Mouse (Mus musculus): ENCODE results near the gene Ndel1.
"Not testable (repeated sequence)": the region's sequence is repeated elsewhere in the genome, so short reads cannot be mapped to it uniquely, and the experiment has no call there.

Gene Ndel1

GRCm38 (mm10) chr11:68850862-68851261 is 20.8 kb downstream of the Ndel1 start:
- no peak for DNase-seq (ENCODE audit: low spot score)

GRCm38 (mm10) chr11:68839606-68840005 is 32.1 kb downstream of the Ndel1 start:
- no peak for DNase-seq (ENCODE audit: low spot score)

- DNase-seq (ENCODE audit: low spot score): no peak
Measured at GRCm38 (mm10) chr11:68835034-68835433, 36.6 kb downstream of the Ndel1 start.

- no peak for DNase-seq (ENCODE audit: low spot score)
Measured at GRCm38 (mm10) chr11:68833593-68833992, 38.1 kb downstream of the Ndel1 start.

GRCm38 (mm10) chr11:68832793-68833192 is 38.9 kb downstream of the Ndel1 start:
- no peak for DNase-seq (ENCODE audit: low spot score)

GRCm38 (mm10) chr11:68831580-68831979 is 40.1 kb downstream of the Ndel1 start:
- DNase-seq (ENCODE audit: low spot score): not testable (repeated sequence)

- no peak for DNase-seq (ENCODE audit: low spot score)
Measured at GRCm38 (mm10) chr11:68826735-68827134, 44.9 kb downstream of the Ndel1 start.

- no peak for DNase-seq (ENCODE audit: low spot score)
Measured at GRCm38 (mm10) chr11:68822326-68822725, 49.3 kb downstream of the Ndel1 start.

GRCm38 (mm10) chr11:68819226-68819805 is 52.3 kb downstream of the Ndel1 start:
- no peak for DNase-seq (ENCODE audit: low spot score)

GRCm38 (mm10) chr11:68818416-68818815 is 53.2 kb downstream of the Ndel1 start:
- DNase-seq (ENCODE audit: low spot score): no peak

GRCm38 (mm10) chr11:68811881-68812577 is 59.6 kb downstream of the Ndel1 start:
- DNase-seq (ENCODE audit: low spot score): no peak

- peak; percentile 62 for DNase-seq (ENCODE audit: low spot score)
Measured at GRCm38 (mm10) chr11:68807787-68808186, 63.9 kb downstream of the Ndel1 start.

GRCm38 (mm10) chr11:68805148-68805547 is 66.5 kb downstream of the Ndel1 start:
- no peak for DNase-seq (ENCODE audit: low spot score)

- DNase-seq (ENCODE audit: low spot score): no peak
Measured at GRCm38 (mm10) chr11:68798258-68798657, 73.4 kb downstream of the Ndel1 start.

- DNase-seq (ENCODE audit: low spot score): no peak
Measured at GRCm38 (mm10) chr11:68791794-68792193, 79.9 kb downstream of the Ndel1 start.

- DNase-seq (ENCODE audit: low spot score): no peak
Measured at GRCm38 (mm10) chr11:68790720-68791119, 80.9 kb downstream of the Ndel1 start.

- DNase-seq (ENCODE audit: low spot score): no peak
Measured at GRCm38 (mm10) chr11:68787222-68787621, 84.4 kb downstream of the Ndel1 start.

- DNase-seq (ENCODE audit: low spot score): no peak
Measured at GRCm38 (mm10) chr11:68785813-68786212, 85.8 kb downstream of the Ndel1 start.

- no peak for DNase-seq (ENCODE audit: low spot score)
Measured at GRCm38 (mm10) chr11:68782336-68782735, 89.3 kb downstream of the Ndel1 start.

- no peak for DNase-seq (ENCODE audit: low spot score)
Measured at GRCm38 (mm10) chr11:68780466-68781114, 91.1 kb downstream of the Ndel1 start.

GRCm38 (mm10) chr11:68779735-68780465 is 91.8 kb downstream of the Ndel1 start:
- no peak for DNase-seq (ENCODE audit: low spot score)

GRCm38 (mm10) chr11:68778855-68779254 is 92.8 kb downstream of the Ndel1 start:
- DNase-seq (ENCODE audit: low spot score): no peak

GRCm38 (mm10) chr11:68777933-68778332 is 93.7 kb downstream of the Ndel1 start:
- DNase-seq (ENCODE audit: low spot score): no peak

Data from lung, postnatal 25 days (tissue).